Mouse (Mus musculus) megakaryocyte, embryonic 14.5 days (primary cell): Measurements from ENCODE around the gene Tnxb. TPM values are rescaled to one million over a fixed set of nuclear protein-coding genes. Genes with fewer than 3 reads are reported as not detected.
"Not testable (repeated sequence)": the region's sequence is repeated elsewhere in the genome, so short reads cannot be mapped to it uniquely, and the experiment has no call there.

Source experiments
- H3K27me3 ChIP-seq: replicated peaks from 2 replicates; pipeline ENCODE3; 2012; ENCODE audit warnings: inconsistent platforms
- H3K36me3 ChIP-seq: replicated peaks from 2 replicates; pipeline ENCODE3; 2012; ENCODE audit warnings: low read length, inconsistent platforms, mixed read lengths
- H3K4me1 ChIP-seq: 2 replicates; pipeline ENCODE4 v1.6.1; 2012; ENCODE audit warnings: inconsistent platforms
- H3K4me3 ChIP-seq: replicated peaks from 2 replicates; pipeline ENCODE3; 2012; ENCODE audit warnings: moderate library complexity, mild to moderate bottlenecking, inconsistent platforms
- H3K9me3 ChIP-seq: 2 replicates; pipeline ENCODE4 v1.6.1; 2012; ENCODE audit warnings: inconsistent platforms
- FLI1 ChIP-seq: IDR thresholded peaks from 2 replicates; pipeline ENCODE4 v1.6.1; 2012; ENCODE audit warnings: low read length, inconsistent platforms, mixed read lengths
- GATA1 ChIP-seq: IDR thresholded peaks from 3 replicates; pipeline ENCODE4 v1.6.1; 2012; ENCODE audit warnings: mixed read lengths, low read length, inconsistent platforms, borderline replicate concordance
- polyA plus RNA-seq: library from polyadenylated mRNA; stranded (reverse); fragments of >175 nt; gene quantifications from 2 replicates; pipeline ENCODE4 v1.2.3, GENCODE M21; 2012; ENCODE audit warnings: low replicate concordance; ENCODE audit not compliant: insufficient read depth

The Tnxb gene
- polyA plus RNA-seq, 1 experiment, result 0.03 TPM

DNA sequence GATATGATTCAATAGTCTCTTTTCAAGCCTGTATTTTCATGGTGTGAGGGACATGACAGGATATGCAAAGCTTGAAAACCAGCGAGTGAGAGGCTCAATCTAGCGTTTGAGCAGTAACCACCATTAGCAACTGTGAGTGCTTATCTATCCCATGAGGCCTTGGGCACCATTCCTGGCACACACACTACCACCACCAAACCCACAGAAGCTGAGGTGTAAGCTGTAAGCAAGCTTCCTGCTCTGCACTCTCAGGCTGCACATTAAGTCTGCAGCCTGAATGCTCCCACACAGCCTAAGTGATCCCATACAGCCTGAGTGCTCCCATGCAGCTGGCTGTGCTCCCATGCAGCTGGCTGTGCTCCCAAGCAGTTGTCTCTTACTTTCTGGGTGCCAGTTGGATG, 30.3 kb downstream of the Tnxb start:
- no peaks in the 10 kb centered on the region for H3K36me3 ChIP-seq
- TF ChIP-seq GATA1, result no peak
- TF ChIP-seq FLI1, result no peak
- no peak overlapping the region for H3K4me3 ChIP-seq
- H3K27me3 ChIP-seq, result peaks cover 24% of the 10 kb centered on the region
- peaks cover 9% of the 10 kb centered on the region for H3K4me1 ChIP-seq
- peaks cover 19% of the 10 kb centered on the region for H3K9me3 ChIP-seq

- H3K9me3 ChIP-seq, result peaks cover 19% of the 10 kb centered on the region
- H3K4me1 ChIP-seq, H3K36me3 ChIP-seq, H3K4me3 ChIP-seq: not testable (repeated sequence)
- peaks cover 13% of the 10 kb centered on the region for H3K27me3 ChIP-seq
Observed at GRCm38 (mm10) chr17:34706476-34706875, 36.1 kb downstream of the Tnxb start.

DNA sequence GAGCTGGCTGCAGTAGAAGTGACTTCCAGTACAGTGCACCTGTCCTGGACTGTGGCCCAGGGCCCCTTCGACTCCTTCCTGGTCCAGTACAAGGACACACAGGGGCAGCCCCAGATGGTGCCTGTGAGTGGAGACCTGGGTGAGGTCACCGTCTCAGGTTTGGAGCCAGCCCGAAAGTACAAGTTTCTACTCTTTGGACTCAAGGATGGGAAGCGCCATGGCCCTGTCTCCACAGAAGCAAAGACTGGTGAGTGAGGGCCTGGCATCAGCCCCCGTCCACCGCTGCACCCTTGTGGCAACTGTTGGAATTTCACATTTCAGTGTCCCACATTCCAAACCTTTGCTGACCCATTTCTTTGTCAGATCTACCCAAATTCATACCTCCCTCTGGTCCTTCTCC, 42.6 kb downstream of the Tnxb start:
- H3K9me3 ChIP-seq, result no peaks in the 10 kb centered on the region
- H3K36me3 ChIP-seq, result no peaks in the 10 kb centered on the region
- TF ChIP-seq GATA1, result no peak
- TF ChIP-seq FLI1, result no peak
- no peak overlapping the region for H3K4me3 ChIP-seq
- H3K4me1 ChIP-seq, result no peaks in the 10 kb centered on the region
- H3K27me3 ChIP-seq, result peaks cover 23% of the 10 kb centered on the region

GRCm38 (mm10) chr17:34714181-34714907, 44.0 kb downstream of the Tnxb start:
- H3K4me1 ChIP-seq, H3K4me3 ChIP-seq, H3K36me3 ChIP-seq, H3K9me3 ChIP-seq: not testable (repeated sequence)
- peaks cover 23% of the 10 kb centered on the region for H3K27me3 ChIP-seq

DNA sequence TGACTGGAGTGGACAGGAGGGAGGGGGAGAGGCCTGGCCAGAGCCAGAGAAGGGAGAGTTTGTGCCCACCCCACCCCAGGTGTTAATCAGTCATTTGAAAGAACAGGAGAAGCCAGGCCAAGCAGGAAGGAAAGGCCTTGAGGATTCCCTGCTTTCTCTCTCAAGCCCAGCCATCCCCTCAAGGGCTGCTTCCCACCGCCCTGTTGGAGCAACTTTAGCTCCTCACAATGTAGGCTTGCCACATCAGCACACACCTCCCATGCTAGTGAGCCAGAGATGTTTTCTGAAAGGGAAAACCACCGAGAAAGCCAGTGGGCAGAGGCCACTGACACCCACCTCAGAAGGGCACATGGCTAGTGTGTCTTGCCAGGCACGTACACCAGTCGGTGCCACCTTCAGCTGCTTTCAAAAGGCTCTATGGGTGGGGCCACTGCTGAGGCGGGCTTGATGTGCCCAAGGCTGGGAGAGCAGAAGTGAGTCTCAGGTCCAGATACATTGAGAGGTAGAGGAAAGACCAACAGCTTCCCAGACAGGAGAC, 44.6 kb downstream of the Tnxb start:
- peaks cover 20% of the 10 kb centered on the region for H3K27me3 ChIP-seq
- H3K4me3 ChIP-seq, H3K9me3 ChIP-seq, H3K36me3 ChIP-seq, H3K4me1 ChIP-seq: not testable (repeated sequence)

GRCm38 (mm10) chr17:34715451-34715850, 45.1 kb downstream of the Tnxb start:
- H3K4me3 ChIP-seq, H3K4me1 ChIP-seq, H3K36me3 ChIP-seq, H3K9me3 ChIP-seq: not testable (repeated sequence)
- peaks cover 20% of the 10 kb centered on the region for H3K27me3 ChIP-seq

GRCm38 (mm10) chr17:34716247-34716646, 45.9 kb downstream of the Tnxb start:
- Histone ChIP-seq H3K9me3 (no peaks in the 10 kb centered on the region), H3K4me3 (no peak overlapping the region), H3K27me3 (peaks cover 20% of the 10 kb centered on the region), H3K36me3 (no peaks in the 10 kb centered on the region), H3K4me1 (no peaks in the 10 kb centered on the region)
- TF ChIP-seq GATA1 (no peak), FLI1 (no peak)

DNA sequence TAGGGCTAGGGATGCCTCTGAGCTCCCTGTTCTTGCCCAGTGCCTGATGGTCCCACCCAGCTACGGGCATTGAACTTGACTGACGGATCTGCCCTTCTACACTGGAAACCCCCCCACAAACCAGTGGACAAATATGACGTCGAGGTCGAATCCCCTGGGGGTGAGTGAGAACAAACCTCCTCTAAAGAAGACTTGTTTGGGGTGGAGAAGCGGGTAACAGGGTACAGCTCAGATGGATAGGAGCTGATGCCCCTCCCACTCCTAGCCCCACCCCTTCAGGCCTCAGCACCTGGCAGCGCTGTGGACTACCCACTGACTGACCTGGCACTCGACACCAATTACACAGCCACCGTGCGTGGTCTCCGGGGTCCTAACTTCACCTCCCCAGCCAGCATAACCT, 47.1 kb downstream of the Tnxb start:
- no peaks in the 10 kb centered on the region for H3K9me3 ChIP-seq
- no peaks in the 10 kb centered on the region for H3K4me1 ChIP-seq
- H3K36me3 ChIP-seq, result no peaks in the 10 kb centered on the region
- H3K4me3 ChIP-seq, result no peak overlapping the region
- H3K27me3 ChIP-seq, result peaks cover 17% of the 10 kb centered on the region
- TF ChIP-seq FLI1, result no peak
- TF ChIP-seq GATA1, result no peak

DNA sequence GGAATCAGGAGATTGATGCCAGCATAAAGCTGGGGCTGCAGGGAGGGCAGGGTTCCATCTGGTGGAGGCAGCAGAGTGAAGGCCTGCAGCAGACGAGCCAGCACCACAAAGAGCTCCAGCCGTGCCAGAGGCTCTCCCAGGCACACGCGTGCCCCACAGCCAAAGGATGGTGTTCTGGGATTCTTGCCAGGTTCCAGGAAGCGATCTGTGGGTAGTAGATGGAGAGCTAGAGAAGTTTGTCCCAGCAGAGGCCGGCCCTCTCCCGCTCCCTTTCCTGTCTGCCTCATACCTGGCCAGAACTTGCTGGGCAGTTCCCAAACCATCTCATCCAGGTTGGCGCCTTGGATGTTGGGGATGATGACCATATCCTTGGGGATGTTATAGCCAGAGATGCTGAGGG, 49.6 kb downstream of the Tnxb start:
- H3K27me3 ChIP-seq, result peaks cover 11% of the 10 kb centered on the region
- H3K4me1 ChIP-seq, H3K4me3 ChIP-seq, H3K36me3 ChIP-seq: not testable (repeated sequence)
- peaks cover 14% of the 10 kb centered on the region for H3K9me3 ChIP-seq

GRCm38 (mm10) chr17:34722238-34722637, 51.9 kb downstream of the Tnxb start:
- H3K36me3 ChIP-seq, H3K4me3 ChIP-seq, H3K27me3 ChIP-seq, H3K4me1 ChIP-seq: not testable (repeated sequence)
- peaks cover 14% of the 10 kb centered on the region for H3K9me3 ChIP-seq

DNA sequence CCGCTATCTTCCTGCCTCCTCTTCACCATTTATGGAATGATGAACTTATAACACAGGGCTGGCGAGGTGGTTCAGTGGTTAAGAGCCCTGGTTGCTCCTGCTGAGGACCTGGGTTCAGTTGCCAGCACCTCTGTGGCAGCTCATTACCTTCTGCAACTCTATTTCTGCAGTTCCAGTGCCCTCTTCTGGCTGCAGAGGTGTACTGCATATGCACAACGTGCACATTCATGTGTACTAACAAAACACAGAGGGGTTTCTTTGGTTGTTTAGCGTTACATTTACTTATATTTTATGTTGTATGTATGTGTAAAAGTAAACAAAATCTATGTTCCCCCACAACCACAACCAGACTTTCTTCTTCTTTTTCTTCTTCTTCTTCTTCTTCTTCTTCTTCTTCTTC, 52.7 kb downstream of the Tnxb start:
- H3K9me3 ChIP-seq, result peaks cover 14% of the 10 kb centered on the region
- no peak overlapping the region for H3K4me3 ChIP-seq
- no peaks in the 10 kb centered on the region for H3K4me1 ChIP-seq
- TF ChIP-seq FLI1 (no peak), GATA1 (no peak)
- peaks cover 3% of the 10 kb centered on the region for H3K27me3 ChIP-seq
- no peaks in the 10 kb centered on the region for H3K36me3 ChIP-seq
